Mouse (Mus musculus) right cerebral cortex, adult 2 months (tissue): ENCODE data around the gene Mob3c.

ENCODE experiments used
- DNase-seq, 2 experiments: peaks; one replicate each; pipeline ENCODE4 v3.0.0; 2021 to 2022; ENCODE audit warnings: low spot score in 2 of 2

The Mob3c gene

DNA sequence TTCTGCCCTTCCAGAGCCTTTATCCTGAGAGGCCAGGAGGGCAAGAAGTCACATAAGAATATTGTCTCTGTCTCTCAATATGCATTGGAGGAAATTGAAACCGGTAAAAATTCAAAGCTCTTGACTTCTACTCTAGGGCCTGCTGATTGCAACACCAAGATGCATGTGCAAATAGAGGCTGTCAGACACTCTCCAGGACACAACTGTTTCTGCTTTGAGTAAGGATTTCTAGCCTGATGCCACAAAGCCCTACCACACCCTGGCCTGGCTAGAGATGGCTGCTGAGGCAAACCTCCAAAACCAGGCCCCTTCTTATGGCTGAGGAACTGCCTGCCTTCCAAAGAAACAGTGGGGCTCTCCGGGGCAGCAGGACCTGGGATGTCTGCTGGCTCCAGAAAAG, 7.7 kb downstream of the Mob3c start:
- DNase-seq, result no peak

DNA sequence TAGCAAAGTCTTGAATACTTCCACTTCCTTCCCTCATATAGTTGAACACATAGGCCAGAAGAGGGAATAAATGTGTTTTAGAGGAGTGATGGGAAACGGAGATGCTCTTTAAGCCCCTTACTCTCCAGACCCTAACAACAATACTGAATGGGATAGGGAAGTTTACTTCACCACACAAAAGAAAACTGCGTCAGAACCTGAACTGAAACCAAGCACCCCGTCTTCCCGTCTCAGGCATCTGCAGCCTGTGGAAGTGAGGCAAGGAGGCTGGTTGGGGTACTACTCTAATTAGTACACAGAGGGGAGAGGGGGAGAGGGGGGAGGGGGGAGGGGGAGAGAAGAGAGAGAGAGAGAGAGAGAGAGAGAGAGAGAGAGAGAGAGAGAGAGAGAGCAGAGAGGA, 10.3 kb downstream of the Mob3c start:
- DNase-seq, result no peak

DNA sequence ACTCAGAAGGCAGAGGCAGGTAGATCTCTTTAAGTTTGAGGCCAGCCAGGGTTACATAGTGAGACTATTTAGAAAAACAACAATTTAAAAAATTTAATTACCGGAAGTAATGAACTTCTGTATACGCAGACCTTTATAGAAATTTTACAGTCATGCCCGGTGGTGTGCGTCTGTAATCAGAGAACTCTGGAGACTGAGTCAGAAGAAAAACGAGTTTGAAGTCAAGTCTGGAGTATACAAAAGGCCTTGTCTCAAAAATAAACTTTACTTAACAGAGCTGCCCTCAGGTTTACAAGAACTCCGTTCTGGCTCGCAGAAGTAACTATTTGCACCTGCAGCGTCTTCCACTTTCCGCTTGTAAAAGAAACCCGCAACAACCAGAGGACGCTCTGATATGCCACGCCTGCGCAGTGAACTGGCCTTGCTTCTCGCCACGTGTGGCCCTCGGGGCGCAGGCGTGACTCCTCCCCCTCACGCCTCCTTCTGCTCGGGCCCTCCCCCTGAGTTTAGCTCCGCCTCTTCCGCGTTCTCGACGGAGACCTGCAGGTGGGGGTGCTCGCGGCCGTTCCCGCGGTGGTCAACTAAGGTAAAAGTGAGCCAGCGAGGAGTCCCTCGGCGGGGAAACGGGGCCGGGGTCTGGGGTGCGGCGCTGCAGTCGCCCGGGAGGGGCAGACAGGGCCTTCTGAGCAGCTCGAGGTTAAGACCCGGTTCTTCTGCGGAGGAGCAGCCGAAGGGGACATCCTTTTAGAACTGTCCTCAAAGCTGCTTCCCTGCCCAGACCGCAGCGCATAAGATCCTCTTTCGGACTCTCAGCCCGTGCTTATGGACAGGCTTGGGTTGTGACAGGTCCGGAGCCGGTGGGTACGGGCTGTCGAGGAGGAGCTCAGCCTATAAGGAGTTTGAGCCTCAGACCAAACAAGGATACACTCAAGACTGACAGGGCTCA, 11.1 kb downstream of the Mob3c start, which contains the start of gene Mknk1:
Mknk1 (plus strand) TSS at position 503 of the 946 bp plus-strand sequence.
- DNase-seq, result peak; percentile 89 to 92

DNA sequence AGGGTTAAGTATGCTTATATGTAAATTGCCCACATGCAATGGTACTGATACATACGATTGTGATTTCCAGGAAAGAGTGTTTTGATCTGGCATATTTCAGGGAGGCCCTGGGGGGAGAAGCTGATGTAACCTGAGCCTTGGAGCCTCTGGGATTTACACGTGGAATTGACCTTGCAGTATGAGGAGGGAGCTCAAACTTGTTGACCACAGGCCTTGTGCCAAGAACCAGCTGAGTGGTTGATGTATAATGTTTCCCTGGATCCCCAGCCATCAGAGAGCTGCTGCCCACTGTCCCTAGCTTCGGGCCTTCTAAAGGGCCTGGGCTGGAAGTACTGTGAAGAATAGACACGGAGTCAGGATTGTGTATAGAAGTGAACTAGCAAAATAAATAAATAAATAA, 12.1 kb downstream of the Mob3c start:
- DNase-seq, result no peak

DNA sequence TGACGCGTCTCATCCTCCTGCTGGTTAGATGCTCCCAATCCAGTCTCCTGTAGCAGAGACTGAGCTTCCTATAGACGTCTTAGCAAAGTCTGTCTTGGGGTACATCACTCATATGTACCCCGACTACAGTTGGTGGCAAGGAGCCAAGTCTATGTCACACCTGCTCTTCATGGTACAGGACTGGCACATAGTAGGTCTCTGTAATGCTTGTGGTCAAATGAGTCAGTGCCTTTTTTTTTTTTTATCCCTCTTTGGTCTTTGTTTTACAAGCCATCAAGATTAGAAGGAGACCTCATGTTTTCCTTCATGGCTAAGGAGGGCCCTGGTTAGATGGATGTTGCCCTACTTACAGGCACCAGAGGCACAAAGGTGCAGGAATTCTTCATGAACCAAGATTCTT, 12.9 kb downstream of the Mob3c start:
- no peak for DNase-seq

DNA sequence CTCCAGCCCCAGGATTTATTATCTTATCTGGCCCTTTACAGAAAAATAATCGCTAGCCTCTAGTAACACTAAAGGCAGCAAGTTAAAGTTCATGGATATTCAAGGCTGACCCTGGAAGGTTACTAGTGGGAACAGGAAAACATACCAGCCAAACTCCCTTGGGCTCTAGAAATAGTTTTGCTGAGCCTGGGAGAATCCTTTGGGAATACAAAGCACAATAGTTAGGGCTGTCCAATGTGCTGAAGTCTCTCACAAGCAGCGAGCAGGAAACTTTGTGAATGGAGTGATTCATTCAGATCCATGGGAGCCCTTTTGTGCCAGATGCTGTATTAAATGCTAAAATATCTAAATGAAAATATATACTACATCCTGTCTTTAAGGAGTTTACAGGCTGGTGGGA, 18.8 kb downstream of the Mob3c start:
- no peak for DNase-seq

DNA sequence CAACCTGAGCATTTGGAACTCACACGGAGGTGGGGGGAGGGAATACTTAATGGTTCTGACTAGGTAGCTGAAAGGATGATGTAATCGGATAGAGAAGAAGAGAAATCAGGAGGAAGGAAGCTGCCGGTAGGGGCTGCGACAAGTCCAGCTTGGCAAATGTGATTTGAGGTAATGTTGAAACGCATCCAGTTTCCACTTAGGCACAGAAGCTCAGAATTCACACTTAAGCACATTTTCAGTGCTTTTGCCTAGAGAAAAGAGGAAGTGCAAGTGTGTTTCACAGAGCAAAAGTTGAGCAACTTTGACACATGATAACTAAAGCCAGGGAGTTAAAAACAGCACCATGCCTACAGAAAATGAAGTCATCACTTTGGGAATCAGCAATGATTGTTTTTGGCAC, 19.5 kb downstream of the Mob3c start:
- DNase-seq, result peak in 1 of 2 experiments; percentile 48

DNA sequence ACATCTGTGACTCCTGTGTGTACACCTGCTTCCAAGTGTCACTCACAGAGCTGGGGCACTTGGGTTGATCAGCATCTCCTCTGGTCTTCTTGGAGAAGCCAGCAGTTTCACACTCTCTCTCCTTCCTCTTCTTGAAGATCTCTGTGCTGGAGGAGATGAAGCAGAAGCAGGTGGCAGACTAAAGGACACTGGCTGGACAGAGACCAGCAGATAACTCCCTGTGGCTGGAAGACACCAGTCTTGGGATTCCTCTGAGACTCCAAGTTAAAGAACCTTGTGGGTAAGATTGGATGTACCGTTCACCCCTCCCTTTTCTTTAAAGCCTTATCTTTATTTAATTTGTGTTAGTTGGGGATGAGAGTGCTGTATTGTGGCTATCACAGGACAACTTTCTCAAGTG, 20.2 kb downstream of the Mob3c start:
- DNase-seq, result no peak

DNA sequence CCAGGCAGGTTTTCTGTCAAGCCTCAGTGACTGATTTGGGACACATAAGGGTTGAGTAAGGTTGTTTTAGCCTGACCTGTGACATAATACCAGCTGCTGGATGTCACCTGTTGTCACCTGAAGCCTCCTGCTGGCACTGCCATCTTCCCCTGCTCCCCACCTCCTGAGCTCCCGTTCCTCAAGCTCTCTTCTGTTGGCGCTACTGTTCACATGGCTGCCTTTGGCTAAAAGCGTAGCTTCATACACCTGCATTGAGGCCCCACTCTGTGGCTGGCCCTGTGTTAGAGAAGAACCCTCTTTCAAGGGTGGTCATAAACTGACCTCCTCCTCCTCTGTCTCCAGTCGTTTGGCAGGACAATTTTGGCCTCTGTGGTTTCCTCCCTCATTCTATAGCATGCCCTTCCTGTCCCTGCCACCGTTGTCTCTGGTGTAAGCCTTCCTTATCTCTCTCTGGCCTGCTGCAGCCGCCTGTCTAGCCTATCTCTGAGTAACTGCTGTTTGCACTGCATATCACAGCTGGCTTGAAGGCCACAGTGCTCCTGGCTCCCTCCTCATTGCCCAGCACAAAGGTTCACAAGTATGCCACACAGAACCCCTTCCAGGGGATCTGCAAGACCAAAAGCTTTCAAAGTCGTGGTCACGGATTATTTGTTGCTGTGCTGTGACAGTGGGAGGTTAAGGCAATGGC, 21.2 kb downstream of the Mob3c start:
- no peak for DNase-seq

DNA sequence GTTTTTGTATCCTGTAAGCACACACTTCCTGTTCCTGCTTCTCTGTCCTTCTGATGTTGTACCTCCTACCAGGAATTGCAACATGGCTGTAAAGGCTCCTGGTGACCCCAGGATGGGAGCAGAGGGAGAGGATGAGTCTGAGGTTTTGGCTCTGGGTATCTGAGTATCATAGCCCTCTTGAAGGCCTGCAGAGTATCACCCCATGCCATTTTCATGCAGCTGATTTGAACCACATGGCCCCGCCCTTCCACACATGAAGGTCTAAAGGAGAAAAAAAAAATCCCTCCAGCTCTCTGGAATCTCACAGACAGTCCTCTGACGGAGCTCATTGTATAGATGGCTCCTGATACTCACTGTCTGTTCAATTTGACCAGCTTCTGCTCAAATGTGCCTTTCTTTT, 22.2 kb downstream of the Mob3c start:
- no peak for DNase-seq

DNA sequence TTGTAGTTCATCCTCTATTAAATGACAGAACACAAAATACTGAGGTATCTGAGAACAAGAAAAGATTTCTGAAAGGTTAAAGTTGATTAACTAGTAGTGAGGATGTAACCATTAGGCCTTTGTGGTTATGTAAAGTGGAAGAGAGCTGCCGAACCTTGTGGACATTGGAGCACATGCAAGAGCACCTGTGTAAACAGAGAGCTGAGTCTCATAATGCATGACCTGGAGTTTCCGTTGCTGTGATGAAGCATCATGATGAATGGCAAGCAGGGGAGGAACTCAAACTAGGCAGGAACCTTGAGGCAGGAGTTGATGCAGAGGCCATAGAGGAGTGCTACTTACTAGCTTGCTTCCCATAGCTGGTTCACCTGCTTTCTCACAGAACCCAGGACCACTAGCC, 22.7 kb downstream of the Mob3c start:
- no peak for DNase-seq

DNA sequence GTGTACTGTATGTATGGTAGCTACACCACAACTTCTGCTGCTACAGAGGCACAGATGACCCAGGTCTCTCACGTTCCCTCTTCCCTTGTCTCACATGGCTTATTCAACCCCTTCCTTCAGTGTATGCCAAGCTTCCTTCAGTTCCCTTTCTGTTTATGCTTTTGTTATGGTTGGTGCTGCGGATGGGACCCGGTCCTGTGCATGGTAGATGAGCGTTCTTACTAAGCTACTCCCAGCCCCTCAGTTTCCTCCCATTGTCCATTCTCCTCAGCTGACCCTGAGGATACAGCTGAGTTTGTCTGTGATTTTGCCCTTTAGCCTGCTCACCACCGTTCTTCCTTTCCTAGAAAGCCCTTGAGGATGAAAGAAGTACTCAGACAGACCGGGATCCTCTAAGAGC, 23.7 kb downstream of the Mob3c start:
- DNase-seq, result no peak

DNA sequence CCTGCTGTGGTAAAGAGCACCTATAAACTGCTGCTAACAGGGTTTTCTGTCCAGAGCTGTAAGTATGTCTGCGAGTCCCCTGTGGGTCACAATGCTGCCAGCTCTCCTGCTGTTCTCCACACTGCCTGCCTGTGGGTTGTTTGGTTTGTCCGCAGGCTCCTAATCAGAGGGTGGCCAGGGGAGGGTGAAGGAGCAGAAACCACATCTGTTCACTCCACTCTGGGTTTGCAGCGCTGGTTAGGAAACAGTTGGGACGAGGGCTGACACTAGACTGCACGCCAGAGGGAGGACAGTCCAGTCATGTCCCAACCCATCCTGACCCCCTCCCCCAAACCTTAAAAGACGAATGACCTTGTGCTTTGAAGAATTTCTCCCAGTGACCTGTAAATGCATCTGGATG, 27.2 kb downstream of the Mob3c start:
- no peak for DNase-seq

DNA sequence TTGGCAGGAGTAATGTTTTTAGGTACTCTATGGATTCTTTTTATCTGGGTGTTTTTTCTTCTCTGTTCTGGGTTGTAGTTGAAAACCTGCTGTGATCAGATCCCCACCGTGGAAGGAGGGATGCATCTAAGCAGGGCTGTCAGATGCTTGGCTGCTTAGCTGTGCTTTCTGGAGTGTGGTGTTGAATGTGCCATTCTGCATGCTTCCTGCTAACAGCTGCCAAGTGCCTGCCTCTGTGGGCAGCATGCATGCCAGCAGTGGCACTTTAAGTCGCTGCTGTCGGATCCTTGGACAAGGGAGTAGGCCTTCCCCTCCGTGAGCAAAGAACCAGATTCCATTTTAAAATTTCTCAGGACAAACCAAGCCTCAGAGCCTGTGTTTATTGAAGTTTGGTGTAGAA, 27.7 kb downstream of the Mob3c start:
- DNase-seq, result peak in 1 of 2 experiments; percentile 40

DNA sequence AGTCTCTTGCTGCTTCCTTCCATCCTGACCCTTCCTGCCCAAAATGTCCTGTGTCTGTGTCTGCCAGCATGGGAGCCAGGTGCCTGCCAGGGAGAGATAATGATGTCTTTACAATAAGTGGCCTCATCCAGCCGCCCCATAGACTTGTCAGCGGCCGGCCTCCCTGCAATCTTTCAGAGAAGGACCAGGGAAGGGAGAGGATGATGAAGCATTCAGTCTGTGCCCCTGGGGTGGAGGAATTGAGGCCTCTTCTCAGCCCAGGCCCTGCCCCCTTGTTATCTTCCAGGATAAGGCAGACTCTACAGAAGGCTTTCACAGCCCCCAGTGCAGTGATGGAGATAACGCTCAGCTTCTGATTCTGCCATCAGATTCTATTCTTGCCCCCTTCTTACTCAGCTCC, 28.4 kb downstream of the Mob3c start:
- no peak for DNase-seq

DNA sequence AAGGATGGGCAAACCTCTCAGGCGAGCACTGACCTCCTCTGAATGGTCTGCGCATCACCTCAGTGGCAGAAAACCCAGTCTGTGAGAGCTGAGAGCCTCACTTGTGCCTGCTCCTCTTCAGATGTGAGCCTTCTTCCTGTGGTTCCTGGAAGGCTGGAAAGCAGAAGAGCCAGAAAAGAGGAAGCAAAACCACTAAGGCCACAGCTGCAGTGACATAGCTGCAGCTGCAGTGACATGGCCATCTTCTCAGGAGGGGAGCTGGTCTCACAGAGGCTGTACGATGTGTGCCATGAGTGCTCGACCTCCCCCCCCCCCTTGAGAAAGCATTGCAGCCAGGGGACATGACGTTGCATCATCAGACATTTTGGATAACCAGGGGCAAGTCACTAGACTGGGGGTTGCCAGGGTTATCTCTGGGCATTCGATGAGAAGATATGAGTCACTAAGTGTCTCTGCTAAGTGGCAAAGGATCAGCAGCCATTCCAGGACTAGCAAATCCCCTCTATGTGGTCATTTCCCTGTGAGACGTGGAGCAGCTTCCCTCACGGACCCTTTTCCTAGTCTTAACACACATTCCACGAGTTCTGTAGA, 29.5 kb downstream of the Mob3c start:
- no peak for DNase-seq

DNA sequence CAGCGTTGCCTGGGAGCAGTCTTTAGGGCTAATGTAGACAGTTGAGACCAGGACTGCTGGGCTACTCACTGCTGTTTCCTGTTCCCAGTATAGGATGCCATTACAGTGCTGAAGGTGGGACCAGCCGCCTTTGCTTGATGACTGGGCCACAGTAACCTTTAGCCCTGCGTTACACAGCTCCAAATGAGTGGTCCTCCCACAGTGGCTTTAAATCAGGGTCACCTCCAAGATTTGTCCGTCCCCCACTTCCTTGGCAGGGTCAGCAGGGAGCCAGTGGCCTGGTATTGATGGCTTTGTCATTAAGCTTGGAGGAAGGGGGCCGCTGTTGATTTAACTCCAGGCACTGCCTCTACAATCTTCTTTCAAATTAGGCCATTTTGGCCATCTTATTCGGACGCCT, 35.5 kb downstream of the Mob3c start:
- DNase-seq, result no peak

DNA sequence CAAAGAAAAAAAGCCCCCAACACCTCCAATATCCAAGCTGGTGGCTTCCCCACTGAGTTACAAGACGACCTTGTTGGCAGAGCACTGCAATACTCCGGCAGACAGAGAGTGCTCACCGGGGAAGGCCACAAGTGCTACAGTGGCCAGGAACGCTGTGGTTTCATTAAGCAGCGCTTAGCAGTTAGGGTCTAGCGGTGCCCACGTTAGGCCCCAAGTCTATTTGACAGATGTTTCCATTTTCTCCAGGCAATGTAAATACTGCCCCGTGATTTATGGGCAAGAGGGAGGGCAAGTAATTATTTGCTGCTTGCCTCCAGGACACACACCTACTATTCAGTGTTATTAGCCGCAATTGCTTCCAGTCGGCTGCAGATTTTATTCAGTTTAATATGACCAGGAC, 36.0 kb downstream of the Mob3c start:
- DNase-seq, result no peak

DNA sequence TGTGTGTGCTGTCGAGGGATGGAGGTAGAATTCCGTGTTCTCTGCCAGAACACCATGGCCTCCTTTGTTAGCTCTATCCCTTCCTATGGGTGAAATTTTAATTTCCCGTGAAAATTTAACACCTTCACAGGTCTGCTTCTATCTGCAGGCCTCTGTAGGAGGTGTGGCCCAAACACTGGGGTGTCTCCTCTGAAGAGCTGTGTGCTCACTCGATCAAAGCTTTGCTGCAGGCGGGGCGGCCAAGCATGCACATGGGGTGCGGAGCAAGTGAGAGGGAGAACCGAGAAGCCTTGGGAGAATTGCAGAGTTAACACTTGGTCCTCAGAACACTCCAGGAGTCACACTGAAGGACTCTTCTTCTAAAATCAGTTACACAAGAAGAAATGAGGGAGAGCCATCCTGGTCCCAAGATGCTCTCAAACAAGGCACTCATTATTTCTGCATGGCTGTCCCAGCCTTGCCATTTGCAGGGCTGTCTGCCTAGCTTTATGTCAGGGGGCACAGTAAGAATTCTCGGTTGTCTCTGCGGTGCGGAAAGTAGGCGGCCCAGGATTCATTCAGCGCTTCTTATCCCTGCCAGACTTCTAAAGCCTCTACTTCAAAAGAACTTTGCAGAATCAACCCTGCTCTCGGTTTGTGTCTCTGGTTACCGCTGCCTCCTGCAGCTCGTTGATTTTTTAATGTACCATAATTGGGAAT, 41.8 kb downstream of the Mob3c start:
- DNase-seq, result no peak

DNA sequence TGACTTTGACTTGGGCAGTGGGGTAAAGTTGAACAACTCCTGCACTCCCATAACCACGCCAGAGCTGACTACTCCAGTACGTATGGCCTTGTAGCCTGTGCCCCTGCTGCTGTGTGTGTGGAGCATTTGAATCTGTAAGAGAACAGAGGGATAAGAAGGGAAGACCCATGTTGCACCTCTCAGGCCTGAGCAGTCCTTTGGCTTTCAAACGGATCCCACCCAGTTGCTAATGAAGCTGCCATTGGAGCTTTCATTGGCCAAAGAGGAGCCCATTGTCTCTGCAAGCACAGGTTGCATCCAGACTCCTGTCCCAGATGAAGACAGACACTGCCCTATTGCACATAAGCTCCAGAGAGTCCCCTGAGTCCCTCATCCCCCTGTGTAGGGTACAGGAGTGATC, 45.3 kb downstream of the Mob3c start:
- DNase-seq, result no peak

DNA sequence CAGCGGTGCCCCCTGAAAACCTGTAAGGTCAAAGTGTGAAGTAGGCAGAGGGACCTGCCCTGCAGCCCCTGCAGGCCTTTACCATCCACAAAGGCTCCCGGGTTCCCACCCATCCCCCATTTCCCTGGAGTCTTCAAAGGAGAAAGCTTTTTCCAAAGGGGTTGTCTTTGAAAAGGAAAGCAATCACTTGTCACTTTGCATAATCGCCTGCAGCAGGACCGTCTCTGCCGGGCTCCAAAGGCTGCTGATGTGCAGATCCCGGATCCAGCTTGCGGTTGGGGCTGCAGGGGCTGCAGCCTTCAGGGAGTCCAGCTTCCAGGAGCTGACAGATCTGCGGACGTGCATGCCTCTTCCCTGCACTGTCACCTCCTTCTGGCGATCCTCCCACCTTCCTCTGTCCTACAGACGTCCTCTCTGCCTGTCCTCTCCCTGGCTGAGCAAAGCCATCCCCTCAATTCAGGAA, 50.4 kb downstream of the Mob3c start:
- DNase-seq, result no peak

DNA sequence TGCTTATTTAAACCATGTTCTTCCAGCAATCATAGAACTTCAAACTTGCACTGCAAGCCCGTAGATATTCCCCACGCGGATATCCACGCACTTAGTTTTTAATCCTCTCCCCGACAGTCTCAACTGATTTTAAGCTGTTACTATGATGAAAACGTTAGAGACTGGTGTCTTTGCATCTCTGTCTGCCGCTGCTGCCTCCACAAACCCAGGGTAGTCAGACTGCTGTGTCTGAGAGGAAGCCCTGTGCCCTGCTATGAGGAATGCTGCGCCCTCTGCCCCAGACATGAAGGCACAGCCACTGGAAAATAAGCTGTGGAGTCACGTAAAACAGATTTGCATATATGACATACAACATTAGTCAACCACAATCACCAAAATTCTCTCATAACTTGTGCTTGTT, 50.9 kb downstream of the Mob3c start:
- DNase-seq, result no peak
